Mouse (Mus musculus) neural tube, embryonic 15.5 days (tissue): ENCODE measurements around the gene Tmprss7. TPM values are rescaled to one million over a fixed set of nuclear protein-coding genes. Genes with fewer than 3 reads are reported as not detected.

Experiments used
- ATAC-seq: fragments of 200-750 bp; cut with Nextera tagmentation; 2 replicates; pipeline ENCODE4 v1.8.0; 2017; ENCODE audit warnings: mild to moderate bottlenecking, moderate TSS enrichment, moderate library complexity; ENCODE audit not compliant: low FRiP score
- H3K27ac ChIP-seq: fragments of 300-500 bp; sonication (generic); replicated peaks from 2 replicates; pipeline ENCODE4 v1.5.1; 2015; ENCODE audit warnings: mild to moderate bottlenecking, inconsistent platforms
- H3K27me3 ChIP-seq: fragments of 300-500 bp; sonication (generic); replicated peaks from 2 replicates; pipeline ENCODE4 v1.6.1; 2015; ENCODE audit warnings: inconsistent platforms
- H3K36me3 ChIP-seq: fragments of 300-500 bp; sonication (generic); 2 replicates; pipeline ENCODE4 v1.6.1; 2015; ENCODE audit warnings: inconsistent platforms
- H3K4me1 ChIP-seq: fragments of 300-500 bp; sonication (generic); 2 replicates; pipeline ENCODE4 v1.6.1; 2015; ENCODE audit warnings: inconsistent platforms
- H3K4me2 ChIP-seq: fragments of 300-500 bp; sonication (generic); 2 replicates; pipeline ENCODE4 v1.6.1; 2015; ENCODE audit warnings: inconsistent platforms, mild to moderate bottlenecking, moderate library complexity
- H3K4me3 ChIP-seq: fragments of 300-500 bp; sonication (generic); replicated peaks from 2 replicates; pipeline ENCODE4 v1.5.1; 2015; ENCODE audit warnings: mild to moderate bottlenecking, inconsistent platforms
- H3K9ac ChIP-seq: fragments of 300-500 bp; sonication (generic); replicated peaks from 2 replicates; pipeline ENCODE4 v1.6.1; 2015; ENCODE audit warnings: mild to moderate bottlenecking, inconsistent platforms
- H3K9me3 ChIP-seq: fragments of 300-500 bp; sonication (generic); replicated peaks from 2 replicates; pipeline ENCODE4 v1.6.1; 2016; ENCODE audit warnings: inconsistent platforms
- WGBS: fragments of 180-500 bp; shearing (Covaris S2); methylation state at CpG from one replicate; pipeline ENCODE4 v1.1.7; 2015; ENCODE audit warnings: mixed read lengths; 5-methylcytosine and 5-hydroxymethylcytosine counted together
- polyA plus RNA-seq: library from polyadenylated mRNA; unstranded; fragments of >200 nt; fragmentation: Nextera tagmentation; extraction: Ambion mirVana; gene quantifications from 2 replicates; pipeline ENCODE4 v1.2.1, GENCODE M21; 2015

Gene Tmprss7
- polyA plus RNA-seq, 1 experiment from 2014 or later = 0.49 TPM

DNA sequence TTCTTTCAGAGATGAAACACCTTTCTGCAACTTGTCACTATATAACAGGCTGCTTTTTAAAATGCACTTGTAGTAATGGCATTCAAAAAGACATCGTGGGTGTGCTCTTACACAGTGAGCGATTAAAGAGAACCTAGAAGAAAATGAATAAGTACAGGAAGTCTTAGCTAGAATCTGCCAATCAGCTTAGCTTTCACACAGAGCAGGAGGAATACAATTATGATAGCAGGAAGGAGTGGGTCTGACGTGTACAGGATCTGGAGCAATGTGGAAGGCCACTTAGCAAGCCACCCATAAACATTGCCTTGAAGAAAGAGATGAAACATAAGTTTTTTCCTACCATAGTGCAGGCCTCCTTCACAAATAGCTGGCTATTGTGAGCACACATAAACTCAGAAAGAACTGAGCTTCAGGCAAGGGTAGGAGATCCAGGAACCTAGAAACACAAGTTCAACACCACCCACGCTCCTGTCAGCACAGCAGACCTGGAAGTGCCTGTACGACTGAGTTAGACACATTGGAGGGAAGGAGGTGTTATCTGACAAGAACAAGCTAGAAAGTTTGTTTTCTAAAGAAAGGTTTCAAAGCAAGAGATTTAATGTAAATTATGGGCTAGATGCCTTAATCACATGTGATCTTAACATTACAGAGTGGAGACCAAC, 21.2 kb upstream of the Tmprss7 start:
- H3K9ac ChIP-seq = no peak overlapping the region
- no peak for ATAC-seq
- H3K27ac ChIP-seq = no peak overlapping the region; the same call in 1 of the 2 replicates
- WGBS = 89% methylated on average over 5 of the region's 5 CpGs
- H3K4me3 ChIP-seq = no peak overlapping the region
- H3K27me3 ChIP-seq = no peaks in the 10 kb centered on the region
- H3K36me3 ChIP-seq = peaks cover 56% of the 10 kb centered on the region
- no peak overlapping the region for H3K4me2 ChIP-seq
- peaks cover 12% of the 10 kb centered on the region for H3K4me1 ChIP-seq
- no peaks in the 10 kb centered on the region for H3K9me3 ChIP-seq

DNA sequence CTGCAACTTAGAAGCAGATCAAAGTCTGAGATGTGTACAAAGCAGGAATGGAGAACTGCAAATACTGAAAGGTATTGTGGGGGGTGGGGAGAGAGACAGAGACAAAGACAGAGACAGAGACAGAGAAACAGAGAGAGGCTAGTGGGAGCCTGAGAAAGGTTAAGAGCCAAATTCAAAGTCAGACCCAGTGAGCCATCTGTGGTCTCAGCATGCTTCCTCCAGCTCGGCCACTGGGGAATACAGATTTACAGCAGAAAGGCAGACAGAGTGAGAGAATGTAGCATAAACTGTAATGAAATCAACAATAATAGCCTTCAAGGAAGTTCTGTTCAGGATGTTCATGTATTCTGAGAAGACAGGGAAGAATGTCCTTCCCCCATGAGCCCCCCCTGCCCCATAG, 20.4 kb upstream of the Tmprss7 start:
- no peaks in the 10 kb centered on the region for H3K27me3 ChIP-seq
- peaks cover 8% of the 10 kb centered on the region for H3K4me1 ChIP-seq
- no peak overlapping the region for H3K9ac ChIP-seq
- no peak for ATAC-seq
- no peak overlapping the region for H3K27ac ChIP-seq
- no peaks in the 10 kb centered on the region for H3K9me3 ChIP-seq
- H3K4me2 ChIP-seq = no peak overlapping the region
- WGBS = 43% methylated on average over 1 of the region's 1 CpGs
- H3K36me3 ChIP-seq = peaks cover 50% of the 10 kb centered on the region
- no peak overlapping the region for H3K4me3 ChIP-seq

GRCm38 (mm10) chr16:45713261-45713660, 19.8 kb upstream of the Tmprss7 start:
- Histone ChIP-seq H3K9me3 (no peaks in the 10 kb centered on the region), H3K27ac (no peak overlapping the region), H3K4me3 (no peak overlapping the region), H3K9ac (no peak overlapping the region), H3K36me3 (peaks cover 44% of the 10 kb centered on the region), H3K4me2 (no peak overlapping the region), H3K27me3 (no peaks in the 10 kb centered on the region), H3K4me1 (peaks cover 8% of the 10 kb centered on the region)
- ATAC-seq = no peak
- WGBS = 39% methylated on average over 5 of the region's 5 CpGs

DNA sequence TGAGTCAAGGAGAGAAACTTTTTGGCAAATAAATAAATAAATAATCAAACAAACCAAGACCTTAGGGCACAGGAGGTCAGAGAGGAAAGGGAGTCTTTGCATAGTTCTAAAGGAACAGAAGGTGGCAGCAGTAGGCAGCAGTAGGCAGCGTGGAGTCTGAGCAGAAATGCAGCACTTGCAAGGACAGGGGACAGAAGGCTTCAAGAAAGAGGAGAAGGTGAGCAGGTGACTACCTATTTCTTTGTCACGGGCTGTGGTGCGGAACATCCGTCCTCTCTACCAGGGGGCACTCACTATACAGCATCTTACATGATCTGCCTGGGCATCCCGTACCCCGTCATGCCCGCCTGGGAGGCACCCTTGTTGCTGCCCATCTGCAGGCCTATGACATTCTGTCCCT, 17.8 kb upstream of the Tmprss7 start:
- H3K4me1 ChIP-seq = peaks cover 8% of the 10 kb centered on the region
- no peak overlapping the region for H3K27ac ChIP-seq
- H3K9me3 ChIP-seq = no peaks in the 10 kb centered on the region
- H3K4me3 ChIP-seq = no peak overlapping the region
- 75% methylated on average over 7 of the region's 7 CpGs for WGBS
- peak; percentile 53 for ATAC-seq
- H3K36me3 ChIP-seq = peaks cover 31% of the 10 kb centered on the region
- no peak overlapping the region for H3K9ac ChIP-seq
- H3K4me2 ChIP-seq = no peak overlapping the region
- no peaks in the 10 kb centered on the region for H3K27me3 ChIP-seq

DNA sequence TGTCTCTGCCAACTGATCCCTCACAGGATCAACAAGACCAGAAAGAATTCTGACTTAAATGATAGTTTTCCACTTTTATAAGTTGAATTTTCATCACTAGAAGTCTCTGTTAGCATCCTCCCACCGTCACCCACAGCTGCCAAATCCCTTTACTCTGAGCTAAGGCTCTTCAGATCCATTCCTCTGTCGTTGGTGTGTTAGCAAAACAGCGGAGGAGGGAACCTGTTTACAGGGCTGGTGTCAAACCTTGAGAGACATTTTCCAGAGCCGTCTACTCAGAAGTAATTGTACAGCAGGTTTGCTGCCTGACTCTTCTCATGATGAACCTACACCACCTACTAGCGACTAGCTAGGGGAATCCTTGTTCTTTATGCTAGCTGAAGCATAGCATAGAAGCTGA, 5.8 kb upstream of the Tmprss7 start:
- Histone ChIP-seq H3K9ac (no peak overlapping the region), H3K27ac (no peak overlapping the region), H3K4me2 (no peak overlapping the region), H3K4me3 (no peak overlapping the region), H3K4me1 (peaks cover 8% of the 10 kb centered on the region), H3K36me3 (no peaks in the 10 kb centered on the region), H3K9me3 (no peaks in the 10 kb centered on the region), H3K27me3 (no peaks in the 10 kb centered on the region)
- WGBS = 82% methylated on average over 5 of the region's 5 CpGs
- no peak for ATAC-seq

- 43% methylated on average over 6 of the region's 6 CpGs for whole genome bisulfite sequencing
- Histone ChIP-seq H3K27me3 (no peaks in the 10 kb centered on the region), H3K4me3 (no peak overlapping the region), H3K36me3 (no peaks in the 10 kb centered on the region), H3K4me1 (peaks cover 8% of the 10 kb centered on the region), H3K27ac (no peak overlapping the region), H3K4me2 (no peak overlapping the region), H3K9ac (no peak overlapping the region), H3K9me3 (no peaks in the 10 kb centered on the region)
- ATAC-seq = peak; percentile 67; the same call in 1 of the 2 replicates
Observed at GRCm38 (mm10) chr16:45697996-45698395, 4.5 kb upstream of the Tmprss7 start.

GRCm38 (mm10) chr16:45695445-45696160, 2.1 kb upstream of the Tmprss7 start:
- H3K36me3 ChIP-seq = no peaks in the 10 kb centered on the region
- no peaks in the 10 kb centered on the region for H3K9me3 ChIP-seq
- H3K4me2 ChIP-seq = no peak overlapping the region
- no peak overlapping the region for H3K27ac ChIP-seq
- peaks cover 12% of the 10 kb centered on the region for H3K4me1 ChIP-seq
- H3K27me3 ChIP-seq = no peaks in the 10 kb centered on the region
- peak; percentile 30; the same call in 1 of the 2 replicates for ATAC-seq
- WGBS = 59% methylated on average over 9 of the region's 9 CpGs
- no peak overlapping the region for H3K9ac ChIP-seq
- H3K4me3 ChIP-seq = no peak overlapping the region

DNA sequence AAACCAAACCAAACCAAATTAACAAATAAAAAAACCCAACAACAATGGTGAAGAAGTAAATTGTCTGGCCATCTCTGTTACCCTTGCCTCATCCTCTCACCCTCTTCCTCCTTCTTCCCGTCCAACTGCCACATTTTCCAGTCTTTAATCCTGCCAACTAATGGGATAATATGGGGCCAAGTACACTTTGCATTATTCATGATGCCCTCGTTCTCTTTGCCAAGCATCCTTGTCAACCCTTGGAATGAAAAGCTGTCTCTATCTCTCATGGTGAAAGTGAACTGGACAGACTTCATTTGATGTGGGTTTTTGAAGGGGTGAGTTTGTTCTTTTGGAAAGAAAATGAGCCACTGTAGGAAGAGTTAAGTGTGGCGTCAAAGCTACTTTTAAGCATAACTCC, 607 bp downstream of the Tmprss7 start:
- no peak overlapping the region for H3K4me2 ChIP-seq
- WGBS = 43% methylated on average over 3 of the region's 3 CpGs

GRCm38 (mm10) chr16:45690178-45690577, 3.3 kb downstream of the Tmprss7 start:
- H3K9me3 ChIP-seq = no peaks in the 10 kb centered on the region
- no peak overlapping the region for H3K4me3 ChIP-seq
- H3K27me3 ChIP-seq = no peaks in the 10 kb centered on the region
- no peak overlapping the region for H3K9ac ChIP-seq
- WGBS = 3% methylated on average over 4 of the region's 4 CpGs
- no peak overlapping the region; the same call in 1 of the 2 replicates for H3K4me2 ChIP-seq
- peak; percentile 89 for ATAC-seq
- peak overlapping the region; percentile 74 for H3K27ac ChIP-seq
- H3K4me1 ChIP-seq = peaks cover 14% of the 10 kb centered on the region
- no peaks in the 10 kb centered on the region for H3K36me3 ChIP-seq

More for the DNA sequence above, 607 bp downstream of the Tmprss7 start:
- Histone ChIP-seq H3K9me3 (no peaks in the 10 kb centered on the region), H3K27me3 (no peaks in the 10 kb centered on the region), H3K36me3 (no peaks in the 10 kb centered on the region), H3K27ac (no peak overlapping the region), H3K4me1 (peaks cover 19% of the 10 kb centered on the region), H3K4me3 (no peak overlapping the region), H3K9ac (no peak overlapping the region)
- no peak for ATAC-seq

DNA sequence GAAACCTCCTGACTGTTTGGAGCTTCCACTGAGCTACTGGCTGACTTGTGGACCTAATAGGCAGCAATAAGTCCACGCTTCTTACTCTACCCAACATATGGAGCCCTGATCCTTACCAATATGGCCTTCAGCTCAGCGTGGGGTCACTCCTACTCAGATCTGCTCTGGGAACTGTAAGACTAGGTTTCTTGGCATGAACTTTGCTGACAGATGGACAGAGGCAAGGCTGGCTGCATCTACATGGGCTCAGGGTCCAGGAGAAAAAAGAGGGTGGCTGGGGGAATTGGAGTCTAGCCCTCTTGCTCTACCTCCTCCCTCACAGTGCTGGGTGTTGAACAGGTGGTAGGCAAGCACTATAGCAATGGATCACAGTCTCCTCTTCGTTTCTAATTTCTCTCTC, 6.6 kb downstream of the Tmprss7 start:
- H3K9me3 ChIP-seq = no peaks in the 10 kb centered on the region
- H3K9ac ChIP-seq = no peak overlapping the region
- 87% methylated on average over 3 of the region's 3 CpGs for WGBS
- H3K27me3 ChIP-seq = no peaks in the 10 kb centered on the region
- H3K27ac ChIP-seq = no peak overlapping the region
- ATAC-seq = no peak
- H3K4me3 ChIP-seq = no peak overlapping the region
- peaks cover 11% of the 10 kb centered on the region for H3K4me1 ChIP-seq
- H3K4me2 ChIP-seq = no peak overlapping the region
- H3K36me3 ChIP-seq = no peaks in the 10 kb centered on the region

DNA sequence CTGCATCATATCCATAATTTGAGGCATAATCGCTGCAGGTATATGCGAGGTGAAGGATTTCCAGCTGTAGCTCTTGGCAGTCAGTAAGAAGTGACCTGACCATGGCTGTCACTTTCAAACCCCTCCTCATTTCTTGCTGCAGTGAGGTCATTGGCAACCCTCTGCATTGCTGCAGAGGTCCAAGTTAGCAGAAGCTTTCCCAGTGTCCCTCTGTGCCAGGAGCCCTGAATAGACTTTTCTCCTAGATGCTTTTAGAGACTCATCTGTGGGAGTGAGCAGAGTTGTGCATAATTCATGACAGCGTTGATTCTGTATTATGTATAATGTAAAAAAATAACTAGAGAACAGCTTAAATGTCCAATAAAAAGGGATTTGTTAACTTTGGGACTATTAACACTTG, 8.2 kb downstream of the Tmprss7 start:
- Histone ChIP-seq H3K9ac (no peak overlapping the region), H3K9me3 (no peaks in the 10 kb centered on the region), H3K27me3 (no peaks in the 10 kb centered on the region), H3K4me1 (peaks cover 4% of the 10 kb centered on the region), H3K4me2 (no peak overlapping the region), H3K27ac (no peak overlapping the region), H3K4me3 (no peak overlapping the region), H3K36me3 (no peaks in the 10 kb centered on the region)
- 62% methylated on average over 3 of the region's 3 CpGs for WGBS
- ATAC-seq = no peak

DNA sequence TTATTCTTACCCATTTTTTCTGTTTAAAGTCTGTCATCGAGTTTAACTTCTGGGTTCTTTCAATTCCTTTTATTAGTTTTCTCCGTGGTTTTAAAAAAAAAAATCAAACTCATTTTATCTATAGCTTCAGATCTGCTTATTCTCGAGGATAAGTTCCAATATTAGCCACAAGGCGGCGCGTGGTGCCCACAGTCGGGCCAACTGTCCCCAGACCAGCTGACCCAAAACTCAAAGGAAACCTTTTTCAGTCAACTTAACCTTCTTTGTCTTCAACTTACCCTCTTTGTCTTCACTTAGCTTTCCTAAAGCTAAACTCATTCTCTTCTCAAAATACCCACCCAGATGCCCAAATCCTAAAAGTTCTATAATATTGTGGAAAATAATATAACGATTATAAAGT, 8.6 kb downstream of the Tmprss7 start:
- H3K9ac ChIP-seq = no peak overlapping the region
- no peak overlapping the region for H3K4me3 ChIP-seq
- WGBS = 14% methylated on average over 8 of the region's 8 CpGs
- no peak overlapping the region for H3K27ac ChIP-seq
- no peak overlapping the region for H3K4me2 ChIP-seq
- no peaks in the 10 kb centered on the region for H3K27me3 ChIP-seq
- no peaks in the 10 kb centered on the region for H3K4me1 ChIP-seq
- no peak for ATAC-seq
- no peaks in the 10 kb centered on the region for H3K9me3 ChIP-seq
- no peaks in the 10 kb centered on the region for H3K36me3 ChIP-seq
